ENCODE assay signal across 31 mouse cellular contexts in genomic region chr16:58556067-58556830, GRCm38 (mm10). TPM values are rescaled to one million over a fixed set of nuclear protein-coding genes. Genes with fewer than 3 reads are reported as not detected.
DNase-seq lines count a peak whose midpoint lies in the region; ATAC-seq and TF ChIP-seq lines count a peak whose summit lies in the region.
"Had no signal": no experiment of that assay in that cellular context is flagged by ENCODE, and none has a peak within 500 bp of the region (broad histone marks: within the 10 kb centered on the region; RNA-seq: fewer than 3 reads in every experiment).

No protein-coding gene starts in this region.

- no peak overlapping the region for H3K4me2 ChIP-seq in kidney, embryonic 16.5 days (replicated peaks; ENCODE audit: low read depth, low read length)
- H3K4me2 ChIP-seq in intestine, postnatal 0 days (replicated peaks; ENCODE audit: low read depth), result 0 out of 2 replicates have a peak overlapping the region, but pooled peaks have one; percentile 6
- H3K4me2 ChIP-seq: forebrain, embryonic 13.5 days; heart, embryonic 12.5 days; hindbrain, embryonic 15.5 days; kidney, embryonic 15.5 days; limb, embryonic 15.5 days; liver, embryonic 13.5 days; midbrain, embryonic 13.5 days had no signal

- H3K27ac ChIP-seq in kidney, embryonic 16.5 days (ENCODE audit: low read length), result no peak overlapping the region
- 0 out of 2 replicates have a peak overlapping the region, but pooled peaks have one; percentile 35 for H3K27ac ChIP-seq in intestine, postnatal 0 days (ENCODE audit: low read depth, low read length)
- H3K27ac ChIP-seq: forebrain, embryonic 13.5 days; hindbrain, embryonic 15.5 days; kidney, embryonic 15.5 days; layer of hippocampus, adult 2 months; limb, embryonic 10.5 days; limb, embryonic 15.5 days; liver, embryonic 13.5 days; midbrain, embryonic 13.5 days had no signal

- H3K9me3 ChIP-seq in kidney, embryonic 16.5 days (ENCODE audit: low read length), result no peaks in the 10 kb centered on the region
- H3K9me3 ChIP-seq in intestine, postnatal 0 days (ENCODE audit: control insufficient read depth), result no peaks in the 10 kb centered on the region
- H3K9me3 ChIP-seq: forebrain, embryonic 13.5 days; heart, embryonic 12.5 days; hindbrain, embryonic 15.5 days; kidney, embryonic 15.5 days; limb, embryonic 10.5 days; limb, embryonic 15.5 days; liver, embryonic 13.5 days; midbrain, embryonic 13.5 days had no signal

- 0 out of 2 replicates have a peak, but pooled peaks cover 3% of the 10 kb centered on the region for H3K4me1 ChIP-seq in kidney, embryonic 16.5 days (ENCODE audit: insufficient read depth, low read length)
- H3K4me1 ChIP-seq in intestine, postnatal 0 days (replicated peaks; ENCODE audit: control insufficient read depth, insufficient read depth, low read length), result no peaks in the 10 kb centered on the region
- H3K4me1 ChIP-seq: forebrain, embryonic 13.5 days; hindbrain, embryonic 15.5 days; kidney, embryonic 15.5 days; limb, embryonic 10.5 days; limb, embryonic 15.5 days; midbrain, embryonic 13.5 days had no signal

- no peak for DNase-seq in kidney, adult 11 months
- peak; percentile 15 for DNase-seq in 3T3-L1 (ENCODE audit: low read depth, low spot score)
- no peak for DNase-seq in left cerebral cortex, postnatal 36 days (ENCODE audit: low spot score in 2 of 2)
- no peak for DNase-seq in right cerebral cortex, postnatal 10 days (ENCODE audit: low spot score in 2 of 2)
- DNase-seq in gastrocnemius, postnatal 14 days, result no peak
- DNase-seq: adrenal gland, adult 2 months; adrenal gland, postnatal 36 days; B cell, adult 2 months; cerebellum, adult 2 months; cerebellum, postnatal 25 days; gastrocnemius, postnatal 10 days; heart, adult 18-20 months; heart, postnatal 4 days; liver, embryonic 13.5 days; lung, adult 18-20 months; retina, postnatal 1 day; thymus, adult 2 months; thymus, postnatal 4 days had no signal

- ATAC-seq in kidney, embryonic 16.5 days (ENCODE audit: low FRiP score, low TSS enrichment), result peak; percentile 49; the same call in 1 of the 2 replicates
- peak; percentile 89 for ATAC-seq in common myeloid progenitor, adult 5-6 weeks (replicated peaks; ENCODE audit: low read depth, poor library complexity, severe bottlenecking)
- ATAC-seq in intestine, postnatal 0 days, result peak; percentile 83
- ATAC-seq: activated CD4-positive, CD25-positive, alpha-beta regulatory T cell, adult 4 months; forebrain, embryonic 13.5 days; inflammation-experienced regulatory T-cells, adult 6 months; midbrain, embryonic 13.5 days had no signal

- intact Hi-C loops in left cerebral cortex, postnatal 36 days (cut with DNase I), result no loop called here
- intact Hi-C loops in gastrocnemius, postnatal 14 days (cut with DNase I; ENCODE audit: low total_unique reads), result no loop called here

- no peak for TF ChIP-seq CTCF in intestine, postnatal 0 days (IDR thresholded peaks at IDR 0.05; ENCODE audit: low read depth)

- H3K27me3 ChIP-seq in kidney, embryonic 16.5 days (ENCODE audit: insufficient read depth, low read length), result no peaks in the 10 kb centered on the region
- no peaks in the 10 kb centered on the region for H3K27me3 ChIP-seq in intestine, postnatal 0 days (replicated peaks; ENCODE audit: control insufficient read depth, insufficient read depth, low read length)
- H3K27me3 ChIP-seq: forebrain, embryonic 13.5 days; heart, embryonic 12.5 days; hindbrain, embryonic 15.5 days; kidney, embryonic 15.5 days; limb, embryonic 15.5 days; midbrain, embryonic 13.5 days had no signal

- WGBS in kidney, embryonic 16.5 days, result 42% methylated on average over 4 of the region's 4 CpGs
- WGBS in intestine, postnatal 0 days, result 25% methylated on average over 4 of the region's 4 CpGs

- no peak overlapping the region for H3K4me3 ChIP-seq in kidney, embryonic 16.5 days (ENCODE audit: low read length)
- H3K4me3 ChIP-seq in intestine, postnatal 0 days (ENCODE audit: low read depth, low read length), result no peak overlapping the region
- H3K4me3 ChIP-seq: forebrain, embryonic 13.5 days; heart, embryonic 12.5 days; hindbrain, embryonic 15.5 days; kidney, embryonic 15.5 days; layer of hippocampus, adult 2 months; limb, embryonic 10.5 days; limb, embryonic 15.5 days; liver, embryonic 13.5 days; midbrain, embryonic 13.5 days had no signal

- H3K9ac ChIP-seq in kidney, embryonic 16.5 days (replicated peaks; ENCODE audit: low read length), result no peak overlapping the region
- no peak overlapping the region for H3K9ac ChIP-seq in intestine, postnatal 0 days (ENCODE audit: low read depth, low read length)
- H3K9ac ChIP-seq: forebrain, embryonic 13.5 days; heart, embryonic 12.5 days; hindbrain, embryonic 15.5 days; kidney, embryonic 15.5 days; limb, embryonic 15.5 days; liver, embryonic 13.5 days; midbrain, embryonic 13.5 days had no signal

- H3K36me3 ChIP-seq in kidney, embryonic 16.5 days (ENCODE audit: insufficient read depth, low read length), result no peaks in the 10 kb centered on the region
- H3K36me3 ChIP-seq in intestine, postnatal 0 days (ENCODE audit: control insufficient read depth, insufficient read depth), result no peaks in the 10 kb centered on the region
- H3K36me3 ChIP-seq: heart, embryonic 12.5 days; hindbrain, embryonic 15.5 days; kidney, embryonic 15.5 days; limb, embryonic 10.5 days; limb, embryonic 15.5 days; liver, embryonic 13.5 days; midbrain, embryonic 13.5 days had no signal

RNA-seq across cellular contexts. Expression of gene St3gal6, which starts 32.2 kb away (rescaled TPM):
- polyA plus RNA-seq in kidney, embryonic 16.5 days (2015; fragmentation: Nextera tagmentation; extraction: Ambion mirVana), result 80.5 and 89.9 TPM in 2 replicates
- total RNA-seq in common myeloid progenitor, adult 5-6 weeks (2017), result 18.1 and 38.7 TPM in 2 replicates
- polyA plus RNA-seq in intestine, postnatal 0 days (2015; fragmentation: Nextera tagmentation; extraction: Ambion mirVana), result 32.5 and 32.6 TPM in 2 replicates
- 10 to 100 TPM; 20.2 to 22.9 TPM for total RNA-seq in left cerebral cortex, postnatal 36 days (2021)
- total RNA-seq in gastrocnemius, postnatal 14 days (2021), result 10 to 100 TPM; 45.5 to 50.0 TPM
